In the genomic region with DNA sequence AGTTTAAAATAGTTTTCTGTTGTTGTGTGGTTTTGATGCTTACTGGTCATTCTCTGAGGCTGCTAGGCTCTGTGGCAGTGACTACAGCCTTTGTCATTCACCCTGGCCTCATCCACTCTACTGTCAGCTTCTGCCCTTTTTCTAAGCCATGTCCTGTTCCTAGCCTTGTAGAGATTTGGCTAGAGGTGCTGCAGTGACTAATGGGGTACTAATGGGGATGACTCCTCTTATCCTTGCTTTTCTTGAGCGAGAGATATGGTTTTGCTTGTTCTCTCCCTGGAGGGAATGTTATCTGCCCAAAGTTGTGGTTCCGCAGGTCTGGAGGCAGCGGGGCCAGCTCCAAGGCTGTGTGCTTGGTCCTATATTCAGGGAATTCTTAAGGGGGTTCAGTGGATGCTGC, we compare ENCODE assay signal across 17 mouse cellular contexts. TPM values are rescaled to one million over a fixed set of nuclear protein-coding genes. Genes with fewer than 3 reads are reported as not detected.
"Had no signal": no experiment of that assay in that cellular context is flagged by ENCODE, and none has a peak within 500 bp of the region (broad histone marks: within the 10 kb centered on the region; RNA-seq: fewer than 3 reads in every experiment).

No protein-coding gene starts in this region.

- H3K27me3 ChIP-seq: limb, embryonic 15.5 days; liver, embryonic 12.5 days; midbrain, embryonic 15.5 days; neural tube, embryonic 12.5 days had no signal

- DNase-seq: kidney, adult 9 months; kidney, postnatal 4 days; layer of hippocampus, postnatal 36 days; lung, embryonic 14.5 days; lung, postnatal 10 days; thymus, adult 2 months; thymus, postnatal 25 days had no signal

- H3K36me3 ChIP-seq: limb, embryonic 15.5 days; liver, embryonic 12.5 days; midbrain, embryonic 15.5 days; neural tube, embryonic 12.5 days had no signal

- H3K4me3 ChIP-seq: layer of hippocampus, adult 2 months; limb, embryonic 15.5 days; liver, embryonic 12.5 days; megakaryocyte, embryonic 14.5 days; midbrain, embryonic 15.5 days; neural tube, embryonic 12.5 days had no signal

- H3K27ac ChIP-seq: kidney, postnatal 0 days; layer of hippocampus, adult 2 months; limb, embryonic 15.5 days; liver, embryonic 12.5 days; macrophage; midbrain, embryonic 15.5 days; neural tube, embryonic 12.5 days; stomach, postnatal 0 days had no signal

RNA-seq across cellular contexts. Expression of gene Thrb, which starts 15.2 kb away (rescaled TPM):
- total RNA-seq: monocyte, adult 5-6 weeks had no signal
